Mouse (Mus musculus) frontal cortex, postnatal 10 days (tissue): ENCODE measurements around the gene Gm428.
"Not testable (repeated sequence)": the region's sequence is repeated elsewhere in the genome, so short reads cannot be mapped to it uniquely, and the experiment has no call there.

Experiments used
- DNase-seq, 2 experiments: peaks; one replicate each; pipeline ENCODE4 v3.0.0; 2022; ENCODE audit warnings: low spot score in 2 of 2, mixed read lengths in 1 of 2

The Gm428 gene

DNA sequence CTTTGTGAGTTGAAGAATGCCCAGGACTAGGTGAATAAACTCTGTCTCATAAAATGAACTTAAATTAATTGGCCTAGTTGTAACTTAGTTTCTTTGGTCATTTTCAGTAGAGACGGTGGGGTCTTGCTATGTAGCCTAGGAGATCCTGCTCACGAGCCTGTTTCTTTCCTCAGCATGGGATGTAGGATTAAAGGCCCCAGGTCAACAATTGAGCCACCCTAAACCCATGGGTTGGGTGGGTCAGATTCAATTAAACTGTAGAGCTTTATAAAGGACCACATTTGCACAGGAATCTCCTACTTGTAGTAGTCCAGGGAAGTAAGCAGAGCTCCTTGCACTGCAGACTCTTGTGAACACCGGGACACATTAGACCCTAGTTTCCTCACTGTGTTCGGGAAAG, at the start of gene Gm428:
Gm428 (plus strand) TSS at position 301 of the 400 bp plus-strand sequence.
- DNase-seq: not testable (repeated sequence)

DNA sequence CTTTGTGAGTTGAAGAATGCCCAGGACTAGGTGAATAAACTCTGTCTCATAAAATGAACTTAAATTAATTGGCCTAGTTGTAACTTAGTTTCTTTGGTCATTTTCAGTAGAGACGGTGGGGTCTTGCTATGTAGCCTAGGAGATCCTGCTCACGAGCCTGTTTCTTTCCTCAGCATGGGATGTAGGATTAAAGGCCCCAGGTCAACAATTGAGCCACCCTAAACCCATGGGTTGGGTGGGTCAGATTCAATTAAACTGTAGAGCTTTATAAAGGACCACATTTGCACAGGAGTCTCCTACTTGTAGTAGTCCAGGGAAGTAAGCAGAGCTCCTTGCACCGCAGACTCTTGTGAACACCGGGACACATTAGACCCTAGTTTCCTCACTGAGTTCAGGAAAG, 45.5 kb upstream of the Gm428 start, which contains the start of gene Gm11236:
Gm11236 (plus strand) TSS at position 301 of the 400 bp plus-strand sequence.
- DNase-seq: not testable (repeated sequence)

DNA sequence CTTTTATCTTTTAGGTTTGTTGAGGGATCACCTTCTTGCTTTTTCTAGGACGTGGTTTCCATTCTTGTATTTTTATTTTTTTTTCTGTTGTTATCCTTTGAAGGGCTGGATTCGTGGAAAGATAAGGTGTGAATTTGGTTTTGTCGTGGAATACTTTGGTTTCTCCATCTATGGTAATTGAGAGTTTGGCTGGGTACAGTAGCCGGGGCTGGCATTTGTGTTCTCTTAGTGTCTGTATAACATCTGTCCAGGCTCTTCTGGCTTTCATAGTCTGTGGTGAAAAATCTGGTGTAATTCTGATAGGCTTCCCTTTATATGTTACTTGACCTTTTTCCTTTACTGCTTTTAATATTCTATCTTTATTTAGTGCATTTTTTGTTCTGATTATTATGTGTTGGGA, 21.5 kb upstream of the Gm428 start:
- DNase-seq: not testable (repeated sequence)

DNA sequence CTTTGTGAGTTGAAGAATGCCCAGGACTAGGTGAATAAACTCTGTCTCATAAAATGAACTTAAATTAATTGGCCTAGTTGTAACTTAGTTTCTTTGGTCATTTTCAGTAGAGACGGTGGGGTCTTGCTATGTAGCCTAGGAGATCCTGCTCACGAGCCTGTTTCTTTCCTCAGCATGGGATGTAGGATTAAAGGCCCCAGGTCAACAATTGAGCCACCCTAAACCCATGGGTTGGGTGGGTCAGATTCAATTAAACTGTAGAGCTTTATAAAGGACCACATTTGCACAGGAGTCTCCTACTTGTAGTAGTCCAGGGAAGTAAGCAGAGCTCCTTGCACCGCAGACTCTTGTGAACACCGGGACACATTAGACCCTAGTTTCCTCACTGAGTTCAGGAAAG, 15.3 kb upstream of the Gm428 start, which contains the start of gene Gm11239:
Gm11239 (plus strand) TSS at position 301 of the 400 bp plus-strand sequence.
- not testable (repeated sequence) for DNase-seq

DNA sequence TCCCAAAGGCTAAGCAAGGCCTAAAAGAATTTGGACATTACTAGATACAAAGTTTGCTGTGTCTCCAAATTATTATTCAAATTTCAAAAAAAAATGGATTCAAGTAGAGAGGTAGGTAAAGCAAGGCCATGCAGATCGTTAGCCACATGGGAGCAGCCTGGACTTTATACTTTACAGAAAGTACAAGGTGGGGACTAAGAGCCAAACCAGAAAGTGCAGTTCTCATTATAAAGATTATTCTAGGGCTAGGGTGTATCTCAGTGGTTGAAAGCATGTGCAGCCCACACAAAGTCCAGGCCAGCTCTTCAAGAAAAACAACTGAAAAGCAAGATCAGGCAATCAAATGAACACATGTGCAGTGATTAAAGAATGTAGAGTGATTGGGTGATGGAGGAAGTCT, 35.4 kb downstream of the Gm428 start:
- no peak for DNase-seq

DNA sequence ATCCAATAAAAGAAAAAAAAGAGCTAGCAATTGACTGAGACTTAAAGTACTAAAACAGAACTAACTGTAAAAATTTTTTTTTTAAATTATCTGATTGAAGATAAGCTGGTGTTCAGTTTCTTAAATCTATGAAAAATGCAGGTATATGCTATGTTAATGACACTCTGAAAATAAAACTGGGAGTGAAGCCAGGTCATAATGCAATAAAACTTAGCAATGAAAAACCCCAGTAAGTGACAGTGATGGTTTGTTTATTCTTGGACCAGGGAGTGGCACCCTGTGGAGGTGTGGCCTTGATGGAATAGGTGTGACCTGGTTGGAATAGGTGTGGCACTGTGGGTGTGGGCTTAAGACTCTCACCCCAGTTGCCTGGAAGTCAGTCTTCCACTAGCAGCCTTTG, 36.5 kb downstream of the Gm428 start:
- DNase-seq: no peak
